Mouse (Mus musculus) midbrain, postnatal 0 days (tissue): ENCODE measurements at regions not wholly inside any gene's neighbourhood (a gene's known extent, or its start where the extent isn't known, plus 50 kb on each side); places are given as distances from the start of the nearest gene placed in this dataset.
A peak's percentile ranks its signal among the peaks of the same experiment; 100 is the strongest.

Experiments used
- ATAC-seq: fragments of 200-750 bp; cut with Nextera tagmentation; 2 replicates; pipeline ENCODE4 v1.8.0; 2017; ENCODE audit warnings: moderate number of reproducible peaks, mild to moderate bottlenecking, moderate TSS enrichment, moderate library complexity; ENCODE audit not compliant: low FRiP score
- DNase-seq: peaks from one replicate; pipeline ENCODE4 v3.0.0-alpha.2; 2015; ENCODE audit warnings: low spot score
- H3K27ac ChIP-seq: fragments of 300-500 bp; sonication (generic); 2 replicates; pipeline ENCODE4 v1.5.1; 2014; ENCODE audit warnings: low read depth, mild to moderate bottlenecking, low read length, mixed read lengths
- H3K27me3 ChIP-seq: fragments of 300-500 bp; sonication (generic); 2 replicates; pipeline ENCODE4 v1.6.1; 2014; ENCODE audit warnings: low read length, control low read depth, mixed read lengths; ENCODE audit not compliant: insufficient read depth
- H3K36me3 ChIP-seq: fragments of 300-500 bp; sonication (generic); 2 replicates; pipeline ENCODE4 v1.6.1; 2014; ENCODE audit warnings: low read length, control low read depth, mixed read lengths; ENCODE audit not compliant: insufficient read depth
- H3K4me1 ChIP-seq: fragments of 300-500 bp; sonication (generic); 2 replicates; pipeline ENCODE4 v1.6.1; 2014; ENCODE audit warnings: mild to moderate bottlenecking, control low read depth, antibody characterized with exemption, low read length, mixed read lengths; ENCODE audit not compliant: insufficient read depth
- H3K4me2 ChIP-seq: fragments of 300-500 bp; sonication (generic); 2 replicates; pipeline ENCODE4 v1.6.1; 2014; ENCODE audit warnings: low read depth, mild to moderate bottlenecking, low read length, mixed read lengths; ENCODE audit not compliant: poor library complexity, severe bottlenecking
- H3K4me3 ChIP-seq: fragments of 300-500 bp; sonication (generic); 2 replicates; pipeline ENCODE4 v1.5.1; 2014; ENCODE audit warnings: low read depth, mild to moderate bottlenecking, low read length, moderate library complexity
- H3K9ac ChIP-seq: fragments of 300-500 bp; sonication (generic); replicated peaks from 2 replicates; pipeline ENCODE4 v1.6.1; 2014; ENCODE audit warnings: mild to moderate bottlenecking, low read length, moderate library complexity, mixed read lengths; ENCODE audit not compliant: poor library complexity, severe bottlenecking
- H3K9me3 ChIP-seq: fragments of 300-500 bp; sonication (generic); 2 replicates; pipeline ENCODE4 v1.6.1; 2016; ENCODE audit warnings: low read length, control low read depth
- CTCF ChIP-seq: IDR thresholded peaks from 2 replicates; pipeline ENCODE4 v1.5.1; 2016; ENCODE audit warnings: antibody characterized with exemption, mild to moderate bottlenecking
- WGBS: fragments of 180-500 bp; shearing (Covaris S2); extraction: QIAGEN DNeasy Blood & Tissue Kit; methylation state at CpG from one replicate; pipeline ENCODE4 v1.1.7; 2014; 5-methylcytosine and 5-hydroxymethylcytosine counted together

GRCm38 (mm10) chr2:148107607-148108115 is 60.9 kb upstream of the Foxa2 start:
- H3K4me2 ChIP-seq, result no peak overlapping the region
- H3K9ac ChIP-seq, result no peak overlapping the region
- TF ChIP-seq CTCF, result no peak
- H3K36me3 ChIP-seq, result no peaks in the 10 kb centered on the region
- 72% methylated on average over 5 of the region's 5 CpGs for WGBS
- DNase-seq (no peak), ATAC-seq (no peak)
- H3K27ac ChIP-seq, result no peak overlapping the region
- no peaks in the 10 kb centered on the region for H3K4me1 ChIP-seq
- H3K9me3 ChIP-seq, result no peaks in the 10 kb centered on the region
- H3K27me3 ChIP-seq, result no peaks in the 10 kb centered on the region
- no peak overlapping the region for H3K4me3 ChIP-seq

- no peak overlapping the region for H3K27ac ChIP-seq
These were observed 63.4 kb upstream of the Foxa2 start for GRCm38 (mm10) chr2:148110149-148110548.

DNA sequence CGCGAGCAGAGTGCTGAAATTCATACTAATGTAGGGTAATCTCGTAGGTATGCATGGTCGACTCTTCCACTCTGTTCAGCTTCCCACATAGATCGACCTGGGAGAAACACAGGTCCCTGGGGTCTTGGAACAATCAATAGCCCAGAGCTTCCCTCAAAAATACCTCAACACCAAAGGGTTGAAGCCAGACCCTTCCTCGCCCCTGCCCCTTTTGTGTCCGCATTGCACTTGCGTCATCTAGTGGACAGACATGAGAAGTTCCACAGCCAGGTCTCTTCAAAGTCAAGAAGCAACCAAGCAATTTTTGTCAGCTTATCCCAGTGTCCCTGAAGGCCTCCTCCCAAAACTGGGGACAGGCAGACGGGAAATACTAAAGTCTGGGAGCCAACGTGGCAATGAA is 65.1 kb upstream of the Foxa2 start:
- H3K4me3 ChIP-seq, result no peak overlapping the region
- 21% methylated on average over 10 of the region's 10 CpGs for WGBS

More at GRCm38 (mm10) chr2:148110149-148110548, 63.4 kb upstream of the Foxa2 start:
- Histone ChIP-seq H3K27me3 (no peaks in the 10 kb centered on the region), H3K9me3 (no peaks in the 10 kb centered on the region), H3K4me2 (no peak overlapping the region), H3K4me3 (no peak overlapping the region), H3K4me1 (no peaks in the 10 kb centered on the region), H3K9ac (no peak overlapping the region), H3K36me3 (no peaks in the 10 kb centered on the region)
- DNase-seq (no peak), ATAC-seq (no peak)
- 53% methylated on average over 2 of the region's 2 CpGs for WGBS
- peak; percentile 57 for TF ChIP-seq CTCF

DNA sequence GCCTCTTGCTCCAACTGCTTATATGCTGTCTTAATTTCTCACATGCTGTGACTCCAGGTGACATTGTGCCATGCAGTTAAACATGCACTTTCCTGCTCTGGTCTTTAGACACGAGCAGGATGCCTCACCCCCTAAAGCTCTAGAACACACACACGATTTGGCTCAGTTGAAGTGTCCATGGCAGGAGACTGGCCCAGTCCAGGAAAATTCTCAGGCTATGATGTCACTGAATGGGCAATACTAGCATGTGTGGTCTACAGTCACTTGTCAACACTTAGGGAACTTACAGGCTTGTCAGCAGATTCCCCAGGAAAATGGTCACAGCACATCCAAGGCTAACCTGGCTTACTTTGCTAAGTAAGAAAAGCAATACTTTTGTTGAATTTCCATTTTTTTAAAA is 66.4 kb upstream of the Foxa2 start:
- WGBS, result 55% methylated on average over 2 of the region's 2 CpGs
- H3K36me3 ChIP-seq, result no peaks in the 10 kb centered on the region
- no peak overlapping the region for H3K9ac ChIP-seq
- H3K4me1 ChIP-seq, result no peaks in the 10 kb centered on the region
- H3K9me3 ChIP-seq, result no peaks in the 10 kb centered on the region
- no peak for TF ChIP-seq CTCF
- ATAC-seq (no peak), DNase-seq (no peak)
- H3K4me2 ChIP-seq, result no peak overlapping the region
- H3K27ac ChIP-seq, result no peak overlapping the region
- H3K4me3 ChIP-seq, result no peak overlapping the region
- no peaks in the 10 kb centered on the region for H3K27me3 ChIP-seq

More for the DNA sequence above, 65.1 kb upstream of the Foxa2 start:
- Histone ChIP-seq H3K36me3 (no peaks in the 10 kb centered on the region), H3K9me3 (no peaks in the 10 kb centered on the region), H3K27me3 (no peaks in the 10 kb centered on the region), H3K4me1 (no peaks in the 10 kb centered on the region), H3K9ac (no peak overlapping the region), H3K27ac (no peak overlapping the region), H3K4me2 (peak overlapping the region; percentile 31; the same call in 1 of the 2 replicates)
- DNase-seq, result peak; percentile 63
- no peak; the same call in 1 of the 2 replicates for ATAC-seq
- TF ChIP-seq CTCF, result peak; percentile 91

GRCm38 (mm10) chr2:148114600-148114999 is 67.8 kb upstream of the Foxa2 start:
- Histone ChIP-seq H3K9ac (no peak overlapping the region), H3K9me3 (no peaks in the 10 kb centered on the region), H3K4me1 (no peaks in the 10 kb centered on the region), H3K4me3 (no peak overlapping the region), H3K27ac (no peak overlapping the region), H3K36me3 (no peaks in the 10 kb centered on the region), H3K27me3 (no peaks in the 10 kb centered on the region), H3K4me2 (no peak overlapping the region)
- WGBS, result 22% methylated on average over 4 of the region's 4 CpGs
- ATAC-seq, result 0 out of 2 replicates have a peak, but pooled peaks have one; percentile 18
- no peak for DNase-seq
- TF ChIP-seq CTCF, result no peak

GRCm38 (mm10) chr2:148116033-148116790 is 69.4 kb upstream of the Foxa2 start:
- ATAC-seq, result no peak
- TF ChIP-seq CTCF, result no peak

More at GRCm38 (mm10) chr2:148116033-148116790, 69.4 kb upstream of the Foxa2 start:
- H3K36me3 ChIP-seq, result no peaks in the 10 kb centered on the region
- DNase-seq, result no peak
- WGBS, result 80% methylated on average over 3 of the region's 3 CpGs
- H3K4me1 ChIP-seq, result no peaks in the 10 kb centered on the region
- no peak overlapping the region for H3K4me2 ChIP-seq
- H3K9me3 ChIP-seq, result no peaks in the 10 kb centered on the region
- H3K4me3 ChIP-seq, result no peak overlapping the region
- H3K9ac ChIP-seq, result no peak overlapping the region
- H3K27me3 ChIP-seq, result no peaks in the 10 kb centered on the region
- no peak overlapping the region for H3K27ac ChIP-seq
